Comparison of ENCODE assay signal across 9 mouse cellular contexts in genomic region chr4:133174361-133174760, GRCm38 (mm10). TPM values are rescaled to one million over a fixed set of nuclear protein-coding genes. Genes with fewer than 3 reads are reported as not detected.
DNase-seq lines count a peak whose midpoint lies in the region; ATAC-seq and TF ChIP-seq lines count a peak whose summit lies in the region.
"Had no signal": no experiment of that assay in that cellular context is flagged by ENCODE, and none has a peak within 500 bp of the region (broad histone marks: within the 10 kb centered on the region; RNA-seq: fewer than 3 reads in every experiment).

No protein-coding gene starts in this region.

- H3K27ac ChIP-seq in hindbrain, postnatal 0 days: peak overlapping the region; percentile 51; the same call in 1 of the 2 replicates
- no peak overlapping the region for H3K27ac ChIP-seq in hindbrain, embryonic 14.5 days
- H3K27ac ChIP-seq in ES-Bruce4 (ENCODE audit: insufficient read depth, low read length): peak overlapping the region; percentile 45; the same call in 1 of the 2 replicates
- H3K27ac ChIP-seq: embryonic facial prominence, embryonic 12.5 days had no signal

- no peak for TF ChIP-seq EP300 in ES-Bruce4 (IDR thresholded peaks at IDR 0.05; ENCODE audit: insufficient read depth, low read depth, low read length)

- no peak for DNase-seq in hindbrain, postnatal 0 days (ENCODE audit: low spot score)
- DNase-seq in hindbrain, embryonic 14.5 days (ENCODE audit: low spot score): no peak
- DNase-seq in cerebellum, adult 11 months: no peak
- no peak for DNase-seq in urinary bladder, postnatal 14 days (ENCODE audit: low spot score)
- no peak for DNase-seq in adrenal gland, postnatal 10 days

- H3K4me1 ChIP-seq in hindbrain, postnatal 0 days (ENCODE audit: insufficient read depth, low read length): peaks cover 9% of the 10 kb centered on the region; the same call in 1 of the 2 replicates
- peaks cover 22% of the 10 kb centered on the region for H3K4me1 ChIP-seq in hindbrain, embryonic 14.5 days (replicated peaks; ENCODE audit: control insufficient read depth, insufficient read depth, low read length)
- peaks cover 3% of the 10 kb centered on the region for H3K4me1 ChIP-seq in ES-Bruce4 (ENCODE audit: control insufficient read depth, insufficient read depth, low read length)

- H3K4me3 ChIP-seq in hindbrain, postnatal 0 days (ENCODE audit: low read length): no peak overlapping the region
- H3K4me3 ChIP-seq in hindbrain, embryonic 14.5 days (replicated peaks; ENCODE audit: low read length): no peak overlapping the region
- no peak overlapping the region for H3K4me3 ChIP-seq in ES-Bruce4 (ENCODE audit: low read depth, low read length)
- H3K4me3 ChIP-seq: embryonic facial prominence, embryonic 12.5 days had no signal

- TF ChIP-seq CTCF in hindbrain, postnatal 0 days (IDR thresholded peaks at IDR 0.05; ENCODE audit: low read depth): no peak
- TF ChIP-seq CTCF in ES-Bruce4 (IDR thresholded peaks at IDR 0.05; ENCODE audit: low read depth, low read length): no peak

- H3K9ac ChIP-seq in hindbrain, postnatal 0 days (replicated peaks; ENCODE audit: low read length): no peak overlapping the region
- H3K9ac ChIP-seq in hindbrain, embryonic 14.5 days: no peak overlapping the region
- H3K9ac ChIP-seq in ES-Bruce4 (ENCODE audit: low read depth, poor library complexity, severe bottlenecking): no peak overlapping the region
- H3K9ac ChIP-seq: embryonic facial prominence, embryonic 12.5 days had no signal

- H3K36me3 ChIP-seq in hindbrain, postnatal 0 days (ENCODE audit: insufficient read depth, low read length): no peaks in the 10 kb centered on the region
- 0 out of 2 replicates have a peak, but pooled peaks cover 6% of the 10 kb centered on the region for H3K36me3 ChIP-seq in hindbrain, embryonic 14.5 days (replicated peaks; ENCODE audit: control insufficient read depth, insufficient read depth)
- H3K36me3 ChIP-seq in ES-Bruce4 (ENCODE audit: control insufficient read depth, insufficient read depth, low read length, poor library complexity, severe bottlenecking): peaks cover 9% of the 10 kb centered on the region

- no peaks in the 10 kb centered on the region for H3K27me3 ChIP-seq in hindbrain, postnatal 0 days (ENCODE audit: insufficient read depth, low read length)
- no peaks in the 10 kb centered on the region for H3K27me3 ChIP-seq in hindbrain, embryonic 14.5 days (ENCODE audit: control insufficient read depth, insufficient read depth, low read length)
- H3K27me3 ChIP-seq in ES-Bruce4 (ENCODE audit: control insufficient read depth, insufficient read depth, low read length, poor library complexity, severe bottlenecking): no peaks in the 10 kb centered on the region
- H3K27me3 ChIP-seq: embryonic facial prominence, embryonic 12.5 days had no signal

- TF ChIP-seq POLR2A in ES-Bruce4 (IDR thresholded peaks at IDR 0.05; ENCODE audit: insufficient read depth, low read length): no peak

- no peak overlapping the region for H3K4me2 ChIP-seq in hindbrain, postnatal 0 days (ENCODE audit: low read depth, low read length)
- no peak overlapping the region for H3K4me2 ChIP-seq in hindbrain, embryonic 14.5 days (replicated peaks)
- H3K4me2 ChIP-seq: embryonic facial prominence, embryonic 12.5 days had no signal

- ATAC-seq in hindbrain, postnatal 0 days: no peak
- ATAC-seq in hindbrain, embryonic 14.5 days (ENCODE audit: low FRiP score): no peak
- ATAC-seq in inflammation-experienced regulatory T-cells, adult 6 months: peak; percentile 31
- ATAC-seq in megakaryocyte progenitor cell, adult 5-6 weeks (replicated peaks; ENCODE audit: poor library complexity): peak; percentile 18; the same call in 1 of the 2 replicates

- H3K9me3 ChIP-seq in hindbrain, postnatal 0 days (ENCODE audit: low read length): no peaks in the 10 kb centered on the region
- no peaks in the 10 kb centered on the region for H3K9me3 ChIP-seq in hindbrain, embryonic 14.5 days (ENCODE audit: control insufficient read depth, low read length)
- no peaks in the 10 kb centered on the region for H3K9me3 ChIP-seq in ES-Bruce4 (replicated peaks; ENCODE audit: control insufficient read depth, insufficient read depth, low read length, poor library complexity, severe bottlenecking)
- H3K9me3 ChIP-seq: embryonic facial prominence, embryonic 12.5 days had no signal

- 77% methylated on average over 4 of the region's 4 CpGs for WGBS in hindbrain, postnatal 0 days
- WGBS in hindbrain, embryonic 14.5 days: 84% methylated on average over 4 of the region's 4 CpGs

RNA-seq across cellular contexts. Expression of gene Cd164l2, which starts 37.6 kb away (rescaled TPM):
- total RNA-seq in hindbrain, postnatal 0 days (2014; rRNA removed): 6.2 and 6.9 TPM in 2 replicates
- 9.6 and 11.9 TPM in 2 replicates for polyA plus RNA-seq in hindbrain, postnatal 0 days (2015; fragmentation: Nextera tagmentation; extraction: Ambion mirVana)
- polyA plus RNA-seq in hindbrain, embryonic 14.5 days (2014; fragmentation: Nextera tagmentation; extraction: Ambion mirVana): 2.2 TPM in 2 replicates
- 9.6 and 12.4 TPM in 2 replicates for polyA plus RNA-seq in ES-Bruce4 (2011; ENCODE audit: insufficient read depth, insufficient read length, low read depth, missing spikeins)
- not detected for polyA plus RNA-seq in inflammation-experienced regulatory T-cells, adult 6 months (2017; shearing (Covaris generic))
- not detected in 2 replicates for total RNA-seq in megakaryocyte progenitor cell, adult 5-6 weeks (2015)
- total RNA-seq in megakaryocyte progenitor cell, adult 5-6 weeks (2017): not detected in 2 replicates
- 1 to 10 TPM; 2.2 to 2.4 TPM for total RNA-seq in adrenal gland, postnatal 10 days (2021)

RNA-seq across cellular contexts. Expression of gene Gpr3, which starts 38.0 kb away (rescaled TPM):
- total RNA-seq in hindbrain, postnatal 0 days (2014; rRNA removed): 7.0 and 7.3 TPM in 2 replicates
- polyA plus RNA-seq in hindbrain, postnatal 0 days (2015; fragmentation: Nextera tagmentation; extraction: Ambion mirVana): 4.5 and 5.5 TPM in 2 replicates
- polyA plus RNA-seq in hindbrain, embryonic 14.5 days (2014; fragmentation: Nextera tagmentation; extraction: Ambion mirVana): 1.5 and 2.3 TPM in 2 replicates
- 0.26 and 0.52 TPM in 2 replicates for polyA plus RNA-seq in ES-Bruce4 (2011; ENCODE audit: insufficient read depth, insufficient read length, low read depth, missing spikeins)
- polyA plus RNA-seq in inflammation-experienced regulatory T-cells, adult 6 months (2017; shearing (Covaris generic)): not detected
- not detected in 2 replicates for total RNA-seq in megakaryocyte progenitor cell, adult 5-6 weeks (2015)
- 0.08 TPM in 1 of 2 replicates, not detected in the other for total RNA-seq in megakaryocyte progenitor cell, adult 5-6 weeks (2017)
- total RNA-seq in adrenal gland, postnatal 10 days (2021): under 1 TPM; 0.36 to 0.99 TPM
- polyA plus RNA-seq: embryonic facial prominence, embryonic 12.5 days had no signal

RNA-seq across cellular contexts. Expression of gene Wasf2, which starts 44.1 kb away (rescaled TPM):
- total RNA-seq in hindbrain, postnatal 0 days (2014; rRNA removed): 14.1 and 14.7 TPM in 2 replicates
- polyA plus RNA-seq in hindbrain, postnatal 0 days (2015; fragmentation: Nextera tagmentation; extraction: Ambion mirVana): 27.5 and 32.3 TPM in 2 replicates
- 21.0 and 23.9 TPM in 2 replicates for polyA plus RNA-seq in hindbrain, embryonic 14.5 days (2014; fragmentation: Nextera tagmentation; extraction: Ambion mirVana)
- polyA plus RNA-seq in ES-Bruce4 (2011; ENCODE audit: insufficient read depth, insufficient read length, low read depth, missing spikeins): 102 and 103 TPM in 2 replicates
- polyA plus RNA-seq in inflammation-experienced regulatory T-cells, adult 6 months (2017; shearing (Covaris generic)): 100 to 1,000 TPM in 1 of 3 experiments, 10 to 100 TPM in 2; 70.4 to 110 (median 79.7) TPM
- total RNA-seq in megakaryocyte progenitor cell, adult 5-6 weeks (2015): 124 and 135 TPM in 2 replicates
- total RNA-seq in megakaryocyte progenitor cell, adult 5-6 weeks (2017): 24.7 and 35.1 TPM in 2 replicates
- total RNA-seq in adrenal gland, postnatal 10 days (2021): 100 to 1,000 TPM; 122 to 123 TPM

Comparison
In these comparisons a context has a peak if more than half of its experiments do, and no peak if none do; other contexts are left out.
1. ATAC-seq: peak in inflammation-experienced regulatory T-cells, adult 6 months (single experiment) and megakaryocyte progenitor cell, adult 5-6 weeks (single experiment); none in hindbrain, postnatal 0 days (single experiment) and hindbrain, embryonic 14.5 days (single experiment).